Mouse (Mus musculus) left cerebral cortex, adult 11 months (tissue): ENCODE measurements at regions not wholly inside any gene's neighbourhood (a gene's known extent, or its start where the extent isn't known, plus 50 kb on each side); places are given as distances from the start of the nearest gene placed in this dataset.

Source experiments
- DNase-seq: peaks from one replicate; pipeline ENCODE4 v3.0.0; 2022; ENCODE audit warnings: low spot score

DNA sequence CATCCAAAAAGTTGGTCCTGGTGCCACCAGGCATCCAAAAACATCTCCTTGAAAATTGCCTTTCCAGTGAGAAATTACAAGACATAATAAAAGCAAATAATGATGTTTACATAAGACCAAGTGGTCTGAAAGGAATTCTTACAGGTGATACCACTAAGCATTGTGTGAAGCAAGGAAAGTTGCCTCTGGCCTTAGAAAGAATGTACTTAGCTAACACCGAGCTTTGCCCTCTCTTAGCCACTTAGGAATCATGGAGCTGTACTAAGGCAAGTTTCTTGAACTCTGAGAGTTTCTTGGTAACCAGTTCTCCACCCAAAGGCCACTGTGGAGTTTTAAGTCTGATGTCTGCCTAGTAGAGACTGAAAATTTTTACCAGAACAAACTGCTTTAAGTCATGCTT, 359.4 kb upstream of the Cdh11 start:
- DNase-seq, result no peak

GRCm38 (mm10) chr8:103148013-103148412, 362.6 kb upstream of the Cdh11 start:
- DNase-seq, result no peak

- DNase-seq, result no peak
Observed at GRCm38 (mm10) chr8:103148447-103148846, 363.0 kb upstream of the Cdh11 start.

DNA sequence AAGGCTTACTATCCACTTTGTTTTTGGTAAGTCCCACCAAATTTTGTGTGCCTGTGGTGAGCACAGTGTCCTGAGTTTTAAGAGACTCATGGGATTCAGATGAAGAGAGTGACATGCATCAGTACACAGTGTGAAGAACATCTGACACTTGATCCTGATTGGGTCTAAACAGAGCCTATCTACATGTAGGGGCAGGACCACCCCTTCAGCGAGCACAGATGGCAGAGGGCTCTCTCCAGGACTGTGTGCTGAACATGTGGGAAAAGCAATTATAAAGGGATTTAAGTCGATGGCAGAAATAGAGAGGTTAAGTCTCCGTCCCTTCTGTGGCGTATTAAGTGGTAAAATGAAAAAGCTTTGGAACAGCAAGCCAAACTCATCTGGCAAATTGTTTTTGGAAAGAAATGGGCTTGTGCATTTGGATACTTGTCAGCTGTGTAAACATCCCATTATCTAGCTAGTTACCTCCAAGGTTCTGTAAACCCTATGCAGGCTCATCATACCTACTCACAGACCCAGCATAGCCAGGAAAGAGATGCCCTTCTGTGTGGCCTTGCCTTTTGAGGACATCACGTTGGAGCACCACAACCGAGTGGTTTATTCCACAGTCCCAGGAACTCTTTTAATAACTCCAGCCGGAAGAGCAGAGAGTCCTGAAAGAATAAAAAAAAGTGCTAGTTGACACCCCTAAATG, 381.3 kb upstream of the Cdh11 start:
- no peak for DNase-seq

DNA sequence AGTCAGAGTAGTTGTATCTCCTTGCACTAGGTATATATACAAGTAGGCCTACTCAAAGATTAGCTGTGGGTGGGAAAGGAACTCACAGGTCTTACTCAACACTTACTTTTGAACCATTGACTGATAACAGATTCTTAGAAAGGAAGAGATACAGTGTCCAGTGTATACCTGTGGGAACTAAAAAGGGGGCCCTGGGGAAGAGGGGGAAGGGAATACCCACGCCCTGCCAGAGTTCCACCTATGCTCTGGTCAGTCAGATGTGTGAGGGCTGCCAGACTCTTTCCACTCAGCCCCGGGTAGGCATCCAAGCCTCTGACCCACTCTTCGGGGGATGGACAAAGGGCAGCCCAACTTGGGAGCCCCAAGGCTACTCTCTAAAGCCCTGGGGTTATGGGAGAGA, 387.9 kb upstream of the Cdh11 start:
- no peak for DNase-seq

DNA sequence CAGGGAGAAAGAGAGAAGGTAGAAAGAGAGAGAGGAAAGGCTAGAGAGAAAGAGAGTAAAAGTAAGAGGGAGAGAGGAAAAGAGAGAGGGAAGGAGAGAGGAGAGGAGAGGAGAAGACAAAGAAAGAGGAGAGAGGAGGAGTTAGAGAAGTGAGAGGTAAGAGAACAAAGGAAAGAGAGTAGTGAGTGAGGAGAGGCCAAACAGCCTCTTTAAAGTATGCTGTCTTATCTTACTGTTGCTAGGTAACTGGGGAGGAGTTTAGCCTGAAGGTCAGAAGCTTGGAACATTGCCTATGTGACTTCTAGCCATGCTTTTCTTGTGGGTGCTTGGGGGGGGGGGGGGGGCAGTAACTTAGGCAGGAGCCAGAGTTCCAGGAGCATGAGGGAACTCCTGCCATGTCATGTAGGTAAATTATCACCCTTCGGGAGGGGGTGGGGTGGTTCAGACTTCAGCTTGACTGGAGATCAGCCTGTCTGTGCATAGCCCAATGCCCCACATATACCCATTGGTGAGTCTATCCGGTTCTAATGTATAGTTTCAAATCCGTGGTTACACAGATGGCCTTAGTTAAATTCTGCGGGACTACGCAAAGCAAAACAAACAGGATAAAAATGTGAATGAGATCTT, 388.5 kb upstream of the Cdh11 start:
- DNase-seq, result no peak

DNA sequence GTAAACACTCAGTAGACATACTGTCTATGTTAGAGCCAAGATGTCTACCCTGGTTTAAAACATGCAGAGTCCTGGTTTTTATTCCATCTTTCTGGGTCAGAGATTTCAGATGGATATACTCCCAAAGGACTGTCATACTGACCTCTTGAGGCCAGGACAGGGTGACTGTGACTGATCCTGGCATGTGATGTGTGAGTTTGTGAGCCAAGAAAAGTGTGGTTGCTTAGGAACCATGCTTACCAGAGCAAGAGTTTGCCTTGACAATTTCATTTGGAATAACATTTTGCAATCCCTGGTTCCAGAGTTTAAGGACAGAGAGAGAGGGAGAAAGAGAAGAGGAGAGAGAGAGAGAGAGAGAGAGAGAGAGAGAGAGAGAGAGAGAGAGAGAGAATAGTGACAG, 395.2 kb upstream of the Cdh11 start:
- no peak for DNase-seq

- DNase-seq, result no peak
Observed at GRCm38 (mm10) chr8:103188720-103189498, 403.5 kb upstream of the Cdh11 start.

DNA sequence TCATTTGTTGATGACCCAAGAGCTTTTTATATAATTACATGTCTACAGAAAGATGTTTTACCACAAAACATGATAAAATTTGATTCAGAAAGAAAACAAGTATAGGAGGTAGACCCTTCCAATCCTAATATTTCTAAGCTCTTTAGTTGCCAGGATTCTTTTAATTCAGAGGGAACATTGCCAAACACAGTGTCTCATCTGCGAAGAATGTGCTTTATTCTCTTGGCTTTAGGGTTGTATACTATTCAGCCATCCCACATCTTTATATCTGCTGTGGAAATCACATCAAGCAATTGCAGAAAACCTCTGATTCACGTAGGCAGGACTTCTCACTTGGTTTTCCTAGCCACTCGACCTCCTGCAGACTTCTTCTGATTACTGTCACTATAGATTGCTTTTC, 412.8 kb upstream of the Cdh11 start:
- no peak for DNase-seq

DNA sequence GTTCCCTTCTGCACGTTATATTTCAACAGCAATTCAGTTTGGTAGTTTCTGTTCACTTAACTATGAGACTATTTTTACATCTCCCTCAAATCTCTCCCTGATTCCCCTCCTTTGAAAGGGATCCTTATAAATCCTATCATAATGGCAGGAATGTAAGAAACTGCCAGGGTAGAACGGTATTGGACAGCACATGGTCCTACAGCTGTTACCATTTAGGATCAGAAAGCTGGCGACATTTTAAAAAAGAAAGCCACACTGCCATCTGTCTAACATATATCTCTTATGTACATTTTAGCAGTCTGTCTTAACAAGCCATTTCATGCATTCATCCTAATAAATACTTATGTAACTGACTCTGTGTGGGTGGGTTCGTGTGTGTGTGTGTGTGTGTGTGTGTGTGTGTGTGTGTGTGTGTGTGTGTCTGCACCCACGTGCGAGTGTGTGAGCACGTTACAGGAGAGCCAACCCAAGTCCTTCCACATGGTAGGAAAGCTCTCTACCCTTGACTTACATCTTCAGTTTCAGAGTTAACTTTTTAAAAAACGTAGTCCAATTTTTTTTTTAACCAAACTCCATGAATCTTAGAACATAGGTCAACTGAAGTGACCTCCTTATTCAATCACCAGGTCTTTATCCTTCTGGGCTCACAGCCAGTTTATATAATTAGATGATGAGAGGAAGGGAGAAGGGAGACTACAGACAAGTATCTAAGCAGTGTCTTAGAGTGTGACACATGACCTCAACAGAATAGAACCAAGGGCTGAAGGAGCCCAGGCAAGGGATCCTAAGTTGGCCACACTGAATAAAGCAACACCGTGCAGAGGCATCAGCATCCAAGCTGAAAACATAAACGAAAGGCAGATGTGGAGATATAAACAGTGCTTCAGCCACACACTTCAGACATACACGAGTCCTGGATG, 414.5 kb upstream of the Cdh11 start:
- DNase-seq, result no peak

DNA sequence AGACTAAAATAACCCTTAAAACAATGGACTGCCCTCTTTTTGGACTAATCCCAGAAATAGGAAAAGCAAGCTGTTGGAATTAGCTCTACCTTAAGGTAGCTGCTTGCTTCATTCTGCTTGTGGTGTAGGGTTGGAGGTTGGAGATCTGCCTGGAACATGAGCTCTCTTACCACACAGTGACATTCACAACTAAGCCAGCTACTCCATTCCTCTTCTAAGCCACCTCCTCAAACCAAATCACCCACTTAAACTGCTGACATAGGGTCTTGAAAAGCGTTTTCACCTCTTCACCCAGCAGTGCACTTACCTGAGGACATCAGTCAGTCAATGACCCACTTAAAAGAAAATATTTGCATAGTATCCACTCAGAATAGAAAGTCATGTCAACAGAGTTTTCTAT, 418.3 kb upstream of the Cdh11 start:
- DNase-seq, result no peak

GRCm38 (mm10) chr8:103214606-103215005, 429.2 kb upstream of the Cdh11 start:
- no peak for DNase-seq

DNA sequence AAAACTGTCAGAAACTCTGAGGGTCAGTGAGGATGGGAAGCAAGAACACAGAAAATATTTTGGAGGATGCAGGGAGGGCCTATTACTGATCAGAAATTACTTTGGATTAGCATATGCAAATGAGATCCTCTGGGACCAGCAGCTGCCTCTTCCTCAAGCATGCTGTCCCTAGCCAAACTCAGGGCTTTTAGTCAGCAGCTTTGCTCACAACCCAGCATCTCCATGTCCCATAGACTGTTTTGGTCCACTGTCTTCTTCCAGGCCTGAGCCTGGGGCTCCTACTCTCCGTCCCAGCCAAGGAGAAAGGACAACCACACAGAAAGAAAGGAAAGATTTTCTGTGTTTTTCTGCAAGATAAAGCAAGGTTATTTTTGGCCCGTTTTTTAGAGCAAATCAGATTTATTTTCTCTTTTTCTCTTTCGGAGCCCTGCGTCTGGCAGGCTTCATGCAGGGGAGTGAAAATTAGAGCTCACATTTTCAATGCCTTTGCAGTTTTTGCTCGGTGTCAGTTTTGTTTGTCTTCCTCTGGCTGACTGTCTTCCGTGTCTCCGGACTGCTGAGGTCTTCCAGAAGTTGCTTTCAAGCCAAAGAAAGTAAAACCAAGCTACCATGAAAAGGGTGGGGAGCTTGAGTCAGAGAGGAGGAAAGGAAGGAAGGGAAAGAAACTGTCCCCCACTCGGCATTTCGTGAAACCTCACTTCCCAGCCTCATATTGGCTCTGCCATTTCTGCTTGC, 445.5 kb upstream of the Cdh11 start:
- DNase-seq, result no peak

DNA sequence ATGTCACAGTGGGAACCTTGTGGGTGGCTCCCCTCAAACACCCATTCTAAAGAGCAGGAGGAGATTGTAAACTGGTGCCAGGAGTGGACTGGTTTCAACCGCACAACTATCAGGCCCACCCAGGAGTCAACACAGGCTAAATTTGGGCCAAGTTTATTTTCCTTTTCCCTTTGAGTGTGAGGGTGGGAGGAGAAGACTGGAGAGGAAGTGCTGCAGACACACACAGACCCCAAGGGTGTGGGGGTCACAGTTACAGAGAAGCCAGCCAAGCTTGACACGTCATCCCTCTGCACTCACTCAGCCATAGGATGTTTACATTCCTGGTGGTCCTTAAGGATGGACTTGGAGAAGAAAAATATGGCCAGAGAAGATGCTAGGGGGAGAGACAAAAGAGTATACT, 448.9 kb upstream of the Cdh11 start:
- DNase-seq, result no peak

GRCm38 (mm10) chr8:103235614-103236013, 450.2 kb upstream of the Cdh11 start:
- DNase-seq, result no peak

DNA sequence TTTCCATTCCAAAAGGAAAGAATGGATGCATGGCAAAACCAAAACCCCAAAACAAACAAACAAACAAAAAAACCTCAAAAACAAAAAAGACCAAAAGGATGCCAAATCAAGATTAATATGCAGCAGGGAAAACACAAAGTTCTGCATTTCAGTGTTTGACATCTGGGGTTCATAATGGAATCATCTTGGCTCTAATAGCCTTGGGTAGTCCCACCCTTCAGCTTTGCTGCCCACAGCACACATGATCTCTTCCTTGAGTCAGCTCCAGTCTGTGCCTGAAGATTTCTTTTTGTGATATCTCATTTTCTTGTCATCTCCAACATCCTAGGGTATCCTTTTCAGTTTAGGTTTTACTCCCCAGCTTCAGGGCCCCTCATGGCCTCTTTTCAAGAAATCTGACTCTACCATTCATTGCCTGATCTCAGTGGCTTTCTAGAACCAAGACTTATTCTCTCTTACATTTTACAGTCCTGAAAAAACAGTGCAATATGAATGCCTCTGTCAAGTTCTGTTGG, 453.1 kb upstream of the Cdh11 start:
- no peak for DNase-seq

GRCm38 (mm10) chr8:103244169-103244568, 458.7 kb upstream of the Cdh11 start:
- DNase-seq, result no peak

DNA sequence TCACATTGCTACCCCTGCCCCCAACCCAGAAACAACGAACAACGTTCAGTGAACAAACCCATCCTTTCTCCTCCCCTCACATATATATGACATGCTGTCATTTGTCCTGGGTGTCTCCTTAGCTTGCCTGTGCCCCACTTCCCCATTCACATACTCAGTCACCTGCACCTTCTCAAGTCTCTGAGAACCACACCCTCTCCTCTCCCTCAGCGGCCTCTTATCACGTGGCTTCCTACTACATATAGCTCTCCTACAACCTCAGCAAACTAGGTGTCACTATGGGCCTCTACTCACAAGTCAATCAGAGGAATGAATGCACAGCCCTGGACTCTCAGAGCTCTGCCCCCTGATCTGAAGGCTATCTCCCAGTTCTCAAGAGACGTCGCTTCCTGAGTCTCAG, 459.2 kb upstream of the Cdh11 start:
- DNase-seq, result no peak

DNA sequence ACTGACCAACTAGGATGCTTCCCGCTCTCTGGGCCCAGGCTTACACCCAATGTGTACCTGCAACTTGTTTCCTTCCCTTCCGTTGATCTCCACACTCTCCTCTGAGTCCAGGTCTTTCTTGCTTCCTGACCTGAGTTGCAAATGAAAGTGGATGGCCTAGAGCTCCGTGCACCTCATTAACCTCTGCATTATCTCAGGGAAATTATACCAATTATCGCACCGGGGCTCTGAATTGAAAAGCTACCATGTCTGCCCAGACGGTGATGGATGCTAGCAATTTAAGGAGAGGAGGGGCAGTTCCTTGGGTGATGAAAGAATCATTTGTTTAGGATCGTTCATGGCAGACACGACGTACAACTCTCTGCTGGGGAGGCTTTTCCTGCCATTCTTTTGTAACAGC, 460.4 kb upstream of the Cdh11 start:
- no peak for DNase-seq

GRCm38 (mm10) chr8:103261236-103261635, 475.8 kb upstream of the Cdh11 start:
- DNase-seq, result no peak

DNA sequence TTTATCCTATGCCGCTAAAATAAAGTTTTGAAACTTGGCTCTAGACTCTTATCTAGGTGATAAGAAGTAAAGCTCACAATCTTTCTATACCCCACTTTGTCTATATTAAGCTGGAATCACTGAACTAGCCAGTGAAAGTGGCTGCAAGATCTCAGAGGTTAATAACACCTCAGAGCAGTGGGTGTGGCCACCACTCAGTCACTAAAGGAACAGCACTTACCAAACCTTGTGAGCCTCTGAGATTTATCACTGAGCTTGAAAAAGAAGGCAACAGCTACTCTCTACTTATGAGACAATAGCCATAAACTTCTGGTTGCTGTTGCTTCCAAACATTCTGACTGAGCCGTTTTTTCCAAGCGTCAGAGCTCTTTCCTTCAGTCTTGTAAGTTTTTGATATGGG, 484.6 kb upstream of the Cdh11 start:
- no peak for DNase-seq
